Mouse (Mus musculus) layer of hippocampus, postnatal 25 days (tissue): ENCODE data around the gene Dnah12. TPM values are rescaled to one million over a fixed set of nuclear protein-coding genes. Genes with fewer than 3 reads are reported as not detected.

Experiments used
- microRNA-seq, 2 experiments: library from miRNA; unstranded; fragments of <30 nt; microRNA quantifications; one replicate each; pipeline ENCODE4 v1.2.0; 2021
- total RNA-seq, 2 experiments: library from RNA; stranded (reverse); gene quantifications; 2 replicates each; pipeline ENCODE4 v1.2.3; 2021

The Dnah12 gene
- total RNA-seq, 2 experiments from 2014 or later: 0.12 to 0.31 TPM

Small RNA genes within 50 kb of the gene (microRNA-seq; reads per million reads assigned to microRNA genes)
- gene Mir7672: 1.5 to 1.6 reads per million in 2 experiments

Other genes with a start within 250 kb of the Dnah12 start
- gene Slmap, start 158.3 kb upstream of the Dnah12 start, total RNA-seq: 100 to 1,000 TPM in 1 of 2 experiments, 10 to 100 TPM in 1; 97.5 to 102 TPM
- gene Dennd6a, start 119.4 kb upstream of the Dnah12 start, total RNA-seq: 10 to 100 TPM; 26.7 to 27.4 TPM
- 100 to 1,000 TPM; 118 to 130 TPM for gene Arf4, start 55.2 kb upstream of the Dnah12 start, total RNA-seq
- gene Pde12, start 23.4 kb upstream of the Dnah12 start, total RNA-seq: 1 to 10 TPM; 7.6 to 8.0 TPM
- not detected for gene Asb14, start 201.3 kb downstream of the Dnah12 start, total RNA-seq